Mouse (Mus musculus) spleen, adult 2 months (tissue): ENCODE results near the gene Eva1a.

Source experiments
- CTCF ChIP-seq: fragments of 200-500 bp; IDR thresholded peaks from 2 replicates; pipeline ENCODE4 v1.5.1; 2011; ENCODE audit warnings: mild to moderate bottlenecking, inconsistent platforms; ENCODE audit not compliant: insufficient read depth, insufficient read length, insufficient replicate concordance; ENCODE audit errors: extremely low read depth
- POLR2A ChIP-seq: fragments of 200-500 bp; IDR thresholded peaks from 2 replicates; pipeline ENCODE4 v1.6.1; 2011; ENCODE audit warnings: low read depth, low read length, inconsistent platforms

DNA sequence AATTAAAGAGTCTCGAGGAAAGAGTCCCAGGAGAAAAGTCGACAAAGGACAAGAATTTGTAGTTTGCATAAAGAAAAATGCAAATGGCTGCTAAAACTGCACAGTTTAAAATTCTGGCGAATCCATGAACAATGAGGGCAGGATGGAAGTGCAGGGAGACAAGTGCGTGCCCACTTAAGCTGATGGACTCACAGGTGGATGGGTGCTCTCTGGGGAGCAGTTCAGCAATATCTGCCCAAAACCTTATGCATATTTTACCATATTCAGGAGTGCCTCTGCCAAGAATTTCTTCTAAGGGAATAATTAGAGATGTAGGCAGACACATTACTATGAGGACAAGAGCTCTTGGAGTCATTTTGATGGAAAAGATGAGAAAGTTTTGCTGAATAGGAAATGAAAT, 35.5 kb downstream of the Eva1a start:
- TF ChIP-seq CTCF, result no peak
- TF ChIP-seq POLR2A, result no peak
